Mouse (Mus musculus) testis, adult 2 months (tissue): ENCODE data around the gene Rab3d.

Source experiments
- CTCF ChIP-seq: fragments of 200-500 bp; IDR thresholded peaks from 2 replicates; pipeline ENCODE4 v1.5.1; 2012; ENCODE audit warnings: low read depth, mild to moderate bottlenecking, inconsistent platforms, low read length, moderate library complexity; ENCODE audit not compliant: control insufficient read depth, insufficient read depth, insufficient replicate concordance
- POLR2A ChIP-seq: fragments of 200-500 bp; IDR thresholded peaks from 2 replicates; pipeline ENCODE4 v1.6.1; 2012; ENCODE audit warnings: low read depth, mild to moderate bottlenecking, inconsistent platforms, low read length, moderate library complexity; ENCODE audit not compliant: control insufficient read depth

DNA sequence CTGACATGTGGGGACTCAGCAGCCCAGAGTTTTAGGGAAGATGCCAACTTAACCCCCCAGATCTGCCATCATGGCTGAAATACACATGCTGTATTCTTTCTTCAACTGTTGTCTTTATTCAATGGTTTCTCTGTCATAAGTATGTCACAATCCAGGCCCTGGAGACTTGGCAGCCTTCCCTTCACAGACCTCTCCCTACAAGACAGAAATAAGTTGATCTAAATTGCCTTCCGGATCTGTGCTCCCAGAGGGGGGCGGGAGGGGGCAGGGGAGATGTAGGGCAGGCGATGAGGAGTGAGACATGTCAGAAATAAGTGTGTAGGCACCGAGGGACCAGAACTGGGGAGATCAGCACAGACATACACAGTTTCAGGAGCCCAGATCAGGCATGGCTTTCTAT, 45.8 kb downstream of the Rab3d start:
- TF ChIP-seq CTCF, result no peak
- no peak for TF ChIP-seq POLR2A
